Mouse (Mus musculus): ENCODE data around the gene Rhov. TPM values are rescaled to one million over a fixed set of nuclear protein-coding genes. Genes with fewer than 3 reads are reported as not detected.

Gene Rhov
- total and polyA plus RNA-seq, 3 experiments = 0.17 TPM; not detected in 2

- no peak for DNase-seq (ENCODE audit: extremely low read depth)
- dilution Hi-C loops (cut with MboI; ENCODE audit: extremely low pct_ligation_motif_present, extremely low pct_unique_long_range_greater_than_20kb, low sequenced_read_pairs) = no loop called here
- Histone ChIP-seq H3K4me1 (ENCODE audit: control insufficient read depth in 1 of 2, insufficient read depth in 2 of 2) (peaks cover 2 to 12% of the 10 kb centered on the region in 2 experiments; a peak in 2 of 4 replicates), H3K4me2 (ENCODE audit: insufficient read depth, low read depth, poor library complexity, severe bottlenecking) (no peak overlapping the region), H3K9ac (ENCODE audit: insufficient read depth, low read depth) (no peak overlapping the region), H3K36me3 (replicated peaks in 1 of 2; ENCODE audit: control insufficient read depth in 1 of 2, insufficient read depth in 1 of 2, low read length in 1 of 2) (no peaks in the 10 kb centered on the region), H3K27ac (ENCODE audit: insufficient read depth, low read depth) (no peak overlapping the region), H3K9me3 (replicated peaks; ENCODE audit: low read length) (peaks cover 2% of the 10 kb centered on the region), H3K27me3 (replicated peaks) (peaks cover 1% of the 10 kb centered on the region), H3K79me2 (replicated peaks; ENCODE audit: control insufficient read depth, extremely low read depth, insufficient read depth, poor library complexity, severe bottlenecking) (no peaks in the 10 kb centered on the region), H3K4me3 (replicated peaks in 1 of 3; ENCODE audit: low read depth in 2 of 3, low read length in 2 of 3, poor library complexity in 1 of 3) (no peak overlapping the region)
- TF ChIP-seq NELFE (IDR thresholded peaks at IDR 0.05; ENCODE audit: low read depth, low read length) (no peak), ELF1 (IDR thresholded peaks at IDR 0.05; ENCODE audit: low read depth, low read length) (no peak), ZMIZ1 (IDR thresholded peaks at IDR 0.05; ENCODE audit: low read depth, low read length) (no peak), CHD1 (IDR thresholded peaks at IDR 0.05; ENCODE audit: low read depth, low read length) (no peak), E2F4 (IDR thresholded peaks at IDR 0.05; ENCODE audit: insufficient replicate concordance, low read depth, low read length) (no peak), JUN (IDR thresholded peaks at IDR 0.05; ENCODE audit: insufficient read depth, low read depth, low read length) (no peak), USF2 (conservative IDR thresholded peaks at IDR 0.05; ENCODE audit: low read depth, low read length) (no peak), BHLHE40 (IDR thresholded peaks at IDR 0.05; ENCODE audit: low read depth, low read length) (no peak), TCF12 (IDR thresholded peaks at IDR 0.05; ENCODE audit: low read depth, low read length) (no peak), USF1 (IDR thresholded peaks at IDR 0.05; ENCODE audit: low read depth, low read length) (no peak), MEF2A (IDR thresholded peaks at IDR 0.05; ENCODE audit: borderline replicate concordance, low read depth, low read length) (no peak), NRF1 (IDR thresholded peaks at IDR 0.05; ENCODE audit: low read depth, low read length) (no peak), RAD21 (IDR thresholded peaks at IDR 0.05; ENCODE audit: low read depth, low read length) (no peak), ETS1 (conservative IDR thresholded peaks at IDR 0.05; ENCODE audit: low read depth, low read length) (no peak), MAX (IDR thresholded peaks at IDR 0.05; ENCODE audit: low read length) (no peak), KAT2A (IDR thresholded peaks at IDR 0.05; ENCODE audit: insufficient replicate concordance, low read length) (no peak), EP300 (IDR thresholded peaks at IDR 0.05; ENCODE audit: low read length) (no peak), GABPA (IDR thresholded peaks at IDR 0.05; ENCODE audit: insufficient replicate concordance, low read depth, low read length) (no peak), POLR2A (IDR thresholded peaks at IDR 0.05; ENCODE audit: low read depth, low read length) (no peak), PAX5 (IDR thresholded peaks at IDR 0.05; ENCODE audit: low read length) (no peak)
- in situ Hi-C loops (cut with MboI; ENCODE audit: low pct_ligation_motif_present, low pct_unique_long_range_greater_than_20kb, low sequenced_read_pairs) = no loop called here
Measured at GRCm38 (mm10) chr2:119242548-119242947, 28.5 kb downstream of the Rhov start.

- dilution Hi-C loops (cut with MboI; ENCODE audit: extremely low pct_ligation_motif_present, extremely low pct_unique_long_range_greater_than_20kb, low sequenced_read_pairs) (no loop called here), in situ Hi-C loops (cut with MboI; ENCODE audit: low pct_ligation_motif_present, low pct_unique_long_range_greater_than_20kb, low sequenced_read_pairs) (no loop called here)
- peaks cover 11% of the 10 kb centered on the region for H3K27me3 ChIP-seq (replicated peaks)
- H3K27ac ChIP-seq (ENCODE audit: insufficient read depth, low read depth) = no peak overlapping the region
- H3K36me3 ChIP-seq (replicated peaks in 1 of 2; ENCODE audit: control insufficient read depth in 1 of 2, insufficient read depth in 1 of 2, low read length in 1 of 2) = no peaks in the 10 kb centered on the region
- TF ChIP-seq ZNF384 (IDR thresholded peaks at IDR 0.05; ENCODE audit: low read depth, low read length) (no peak), EP300 (IDR thresholded peaks at IDR 0.05; ENCODE audit: low read length) (no peak), USF2 (conservative IDR thresholded peaks at IDR 0.05; ENCODE audit: low read depth, low read length) (no peak), E2F4 (IDR thresholded peaks at IDR 0.05; ENCODE audit: insufficient replicate concordance, low read depth, low read length) (no peak), RCOR1 (conservative IDR thresholded peaks at IDR 0.05; ENCODE audit: low read depth, low read length) (no peak), IRF4 (IDR thresholded peaks at IDR 0.05; ENCODE audit: low read depth, low read length) (no peak), KAT2A (IDR thresholded peaks at IDR 0.05; ENCODE audit: insufficient replicate concordance, low read length) (no peak), MAFK (IDR thresholded peaks at IDR 0.05; ENCODE audit: insufficient replicate concordance, low read length) (no peak), ELF1 (IDR thresholded peaks at IDR 0.05; ENCODE audit: low read depth, low read length) (no peak), CHD2 (IDR thresholded peaks at IDR 0.05; ENCODE audit: low read length) (no peak), CTCF (conservative IDR thresholded peaks at IDR 0.05 in 1 of 2, IDR thresholded peaks at IDR 0.05 in 1 of 2; ENCODE audit: low read depth in 2 of 2, low read length in 2 of 2) (no peak), ETS1 (conservative IDR thresholded peaks at IDR 0.05; ENCODE audit: low read depth, low read length) (no peak), MYC (IDR thresholded peaks at IDR 0.05; ENCODE audit: low read depth, low read length) (no peak), USF1 (IDR thresholded peaks at IDR 0.05; ENCODE audit: low read depth, low read length) (no peak), CHD1 (IDR thresholded peaks at IDR 0.05; ENCODE audit: low read depth, low read length) (no peak)
- H3K4me3 ChIP-seq (replicated peaks in 1 of 3; ENCODE audit: low read depth in 2 of 3, low read length in 2 of 3, poor library complexity in 1 of 3) = no peak overlapping the region
- H3K79me2 ChIP-seq (replicated peaks; ENCODE audit: control insufficient read depth, extremely low read depth, insufficient read depth, poor library complexity, severe bottlenecking) = no peaks in the 10 kb centered on the region
- peaks cover 2 to 12% of the 10 kb centered on the region in 2 experiments; a peak in 2 of 4 replicates for H3K4me1 ChIP-seq (ENCODE audit: control insufficient read depth in 1 of 2, insufficient read depth in 2 of 2)
- no peak overlapping the region for H3K4me2 ChIP-seq (ENCODE audit: insufficient read depth, low read depth, poor library complexity, severe bottlenecking)
- no peak for DNase-seq (ENCODE audit: extremely low read depth)
- H3K9ac ChIP-seq (ENCODE audit: insufficient read depth, low read depth) = no peak overlapping the region
- H3K9me3 ChIP-seq (replicated peaks; ENCODE audit: low read length) = peaks cover 2% of the 10 kb centered on the region
Measured at GRCm38 (mm10) chr2:119240819-119241186, 30.3 kb downstream of the Rhov start.
